Mouse (Mus musculus) limb, embryonic 14.5 days (tissue): ENCODE results near the gene Ust. TPM values are rescaled to one million over a fixed set of nuclear protein-coding genes. Genes with fewer than 3 reads are reported as not detected.

Experiments used
- ATAC-seq: fragments of 200-750 bp; cut with Nextera tagmentation; 2 replicates; pipeline ENCODE4 v1.8.0; 2017; ENCODE audit warnings: low read depth, moderate number of reproducible peaks, moderate TSS enrichment; ENCODE audit not compliant: low FRiP score
- DNase-seq: peaks from one replicate; pipeline ENCODE4 v3.0.0-alpha.2; 2015; ENCODE audit warnings: low spot score
- H3K27ac ChIP-seq: fragments of 300-500 bp; sonication (generic); replicated peaks from 2 replicates; pipeline ENCODE4 v1.5.1; 2014; ENCODE audit warnings: low read depth, mild to moderate bottlenecking, low read length, moderate library complexity, mixed read lengths
- H3K27me3 ChIP-seq: fragments of 300-500 bp; sonication (generic); 2 replicates; pipeline ENCODE4 v1.6.1; 2014; ENCODE audit warnings: low read length, mixed read lengths; ENCODE audit not compliant: control insufficient read depth, insufficient read depth
- H3K36me3 ChIP-seq: fragments of 300-500 bp; sonication (generic); 2 replicates; pipeline ENCODE4 v1.6.1; 2014; ENCODE audit warnings: mild to moderate bottlenecking, low read length, moderate library complexity, mixed read lengths; ENCODE audit not compliant: control insufficient read depth, insufficient read depth
- H3K4me1 ChIP-seq: fragments of 300-500 bp; sonication (generic); 2 replicates; pipeline ENCODE4 v1.6.1; 2014; ENCODE audit warnings: antibody characterized with exemption, low read length, mixed read lengths; ENCODE audit not compliant: control insufficient read depth, insufficient read depth
- H3K4me2 ChIP-seq: fragments of 300-500 bp; sonication (generic); replicated peaks from 2 replicates; pipeline ENCODE4 v1.6.1; 2014; ENCODE audit warnings: low read depth, mild to moderate bottlenecking, low read length, moderate library complexity; ENCODE audit not compliant: severe bottlenecking
- H3K4me3 ChIP-seq: fragments of 300-500 bp; sonication (generic); replicated peaks from 2 replicates; pipeline ENCODE4 v1.5.1; 2014; ENCODE audit warnings: low read length
- H3K9ac ChIP-seq: fragments of 300-500 bp; sonication (generic); 2 replicates; pipeline ENCODE4 v1.6.1; 2014; ENCODE audit warnings: mild to moderate bottlenecking, low read depth, low read length, moderate library complexity; ENCODE audit not compliant: severe bottlenecking
- H3K9me3 ChIP-seq: fragments of 300-500 bp; sonication (generic); 2 replicates; pipeline ENCODE4 v1.6.1; 2016; ENCODE audit warnings: low read length; ENCODE audit not compliant: control insufficient read depth
- POLR2A ChIP-seq: fragments of 200-500 bp; IDR thresholded peaks from 2 replicates; pipeline ENCODE4 v1.8.0; 2012; ENCODE audit warnings: inconsistent platforms, mild to moderate bottlenecking, moderate library complexity, borderline replicate concordance; ENCODE audit not compliant: insufficient read depth, insufficient read length; ENCODE audit errors: extremely low read depth
- WGBS: fragments of 180-500 bp; shearing (Covaris S2); extraction: QIAGEN DNeasy Blood & Tissue Kit; methylation state at CpG from one replicate; pipeline ENCODE4 v1.1.7; 2014; 5-methylcytosine and 5-hydroxymethylcytosine counted together
- polyA plus RNA-seq, 2 experiments: library from polyadenylated mRNA; depleted of rRNA in 1 of 2; stranded (reverse) in 1 of 2; unstranded in 1 of 2; fragments of >200 nt; fragmentation: Nextera tagmentation in 1 of 2; extraction: Ambion mirVana in 1 of 2; gene quantifications; 2 replicates each; pipeline versions ENCODE4 v1.2.1 to v1.2.3; 2012 to 2014

The Ust gene
- polyA plus RNA-seq, 2 experiments = 9.9 to 14.5 TPM

DNA sequence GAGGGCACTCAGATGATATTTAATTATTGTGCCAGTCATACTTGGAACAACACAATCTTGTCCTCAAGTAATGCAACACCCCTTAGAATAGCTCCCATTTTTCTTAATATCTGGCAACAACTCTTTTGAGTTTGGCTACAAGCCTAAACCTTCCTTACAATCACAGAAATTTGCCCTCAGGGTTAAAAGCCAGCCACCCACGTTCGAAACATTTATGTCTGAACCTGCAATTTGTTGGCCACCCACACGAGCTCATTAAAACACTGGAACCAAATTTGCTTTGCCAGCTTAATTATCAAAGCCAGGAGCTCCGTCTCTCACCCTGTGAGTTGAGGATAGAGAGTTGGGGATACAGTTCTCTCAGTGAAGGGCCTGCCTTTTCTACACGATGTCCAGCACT lies 70.9 kb downstream of the Ust start:
- WGBS = 19% methylated on average over 5 of the region's 5 CpGs
- Histone ChIP-seq H3K4me1 (peaks cover 29% of the 10 kb centered on the region), H3K9ac (no peak overlapping the region), H3K4me2 (no peak overlapping the region), H3K27me3 (no peaks in the 10 kb centered on the region), H3K36me3 (no peaks in the 10 kb centered on the region), H3K9me3 (no peaks in the 10 kb centered on the region), H3K27ac (no peak overlapping the region), H3K4me3 (no peak overlapping the region)
- ATAC-seq (no peak), DNase-seq (no peak)
- no peak for TF ChIP-seq POLR2A

DNA sequence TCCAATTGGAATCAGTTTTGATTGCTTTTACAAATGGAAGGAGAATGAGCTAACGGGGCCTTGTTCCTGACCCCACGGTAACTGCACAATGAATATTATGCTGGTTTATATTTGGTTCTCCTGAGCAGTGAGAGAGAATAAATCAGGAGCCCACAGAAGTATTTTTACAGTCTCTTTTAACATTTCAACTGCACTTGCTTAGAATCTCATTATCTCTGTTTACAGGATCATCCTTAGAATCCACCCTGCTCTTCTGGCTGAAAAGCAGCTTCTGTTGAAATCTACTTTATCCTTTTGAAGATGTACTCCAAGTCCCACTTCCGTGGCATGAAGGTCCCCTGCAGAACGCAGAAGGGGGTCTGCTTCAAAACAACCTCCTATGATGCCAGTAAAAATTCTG lies 71.7 kb downstream of the Ust start:
- Histone ChIP-seq H3K9me3 (no peaks in the 10 kb centered on the region), H3K27ac (no peak overlapping the region), H3K4me2 (no peak overlapping the region), H3K4me3 (no peak overlapping the region), H3K36me3 (no peaks in the 10 kb centered on the region), H3K27me3 (no peaks in the 10 kb centered on the region), H3K4me1 (peaks cover 29% of the 10 kb centered on the region), H3K9ac (no peak overlapping the region)
- DNase-seq (no peak), ATAC-seq (no peak)
- no peak for TF ChIP-seq POLR2A
- WGBS = 21% methylated on average over 4 of the region's 4 CpGs

DNA sequence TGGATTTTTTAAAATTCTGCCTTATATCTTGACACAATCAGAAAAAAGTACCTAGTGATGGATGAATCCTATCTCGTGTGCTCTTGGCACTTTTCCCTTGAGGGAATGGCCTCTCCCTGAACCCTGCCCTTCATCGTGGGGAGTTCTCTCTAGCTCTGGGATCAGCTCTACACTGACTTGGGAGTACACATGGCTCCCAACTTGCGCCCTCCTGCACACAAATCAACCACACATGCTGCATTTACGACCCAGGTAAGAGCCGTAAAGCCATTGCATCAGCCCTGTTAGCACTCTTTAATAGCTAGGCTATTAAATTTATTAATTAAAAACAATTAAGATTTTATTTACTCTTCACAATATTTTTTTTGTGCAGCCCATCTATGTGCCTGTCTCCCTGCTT lies 74.6 kb downstream of the Ust start:
- H3K4me1 ChIP-seq = peaks cover 25% of the 10 kb centered on the region
- ATAC-seq (peak; percentile 30; the same call in 1 of the 2 replicates), DNase-seq (no peak)
- H3K27me3 ChIP-seq = no peaks in the 10 kb centered on the region
- no peak overlapping the region for H3K9ac ChIP-seq
- 19% methylated on average over 5 of the region's 5 CpGs for WGBS
- no peaks in the 10 kb centered on the region for H3K9me3 ChIP-seq
- no peak overlapping the region for H3K4me3 ChIP-seq
- no peak for TF ChIP-seq POLR2A
- H3K27ac ChIP-seq = no peak overlapping the region
- H3K4me2 ChIP-seq = no peak overlapping the region
- no peaks in the 10 kb centered on the region for H3K36me3 ChIP-seq

DNA sequence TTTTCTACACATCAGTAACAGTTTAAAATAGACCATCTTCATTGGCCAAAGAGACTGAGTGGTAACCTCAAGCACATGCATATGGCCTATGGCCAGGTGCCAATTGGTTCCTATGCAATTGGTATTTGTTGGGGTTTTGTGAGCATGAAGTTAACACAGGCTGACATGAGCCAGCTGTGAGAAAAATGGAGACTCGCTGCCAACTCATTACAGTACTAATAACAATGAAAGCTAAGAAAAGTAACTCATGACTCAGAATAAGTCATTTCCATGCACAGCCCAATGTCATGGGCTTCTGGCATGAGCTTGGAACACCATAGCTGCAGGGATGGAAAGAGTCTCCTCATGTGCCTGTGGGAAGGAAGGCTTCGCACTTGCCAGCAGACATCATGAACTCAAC lies 86.8 kb downstream of the Ust start:
- Histone ChIP-seq H3K9ac (no peak overlapping the region), H3K27me3 (no peaks in the 10 kb centered on the region), H3K4me1 (peaks cover 22% of the 10 kb centered on the region), H3K4me2 (no peak overlapping the region), H3K9me3 (no peaks in the 10 kb centered on the region), H3K27ac (0 out of 2 replicates have a peak overlapping the region, but pooled peaks have one; percentile 5), H3K36me3 (no peaks in the 10 kb centered on the region), H3K4me3 (no peak overlapping the region)
- ATAC-seq = peak; percentile 74
- TF ChIP-seq POLR2A = no peak
- 73% methylated on average over 2 of the region's 2 CpGs for WGBS
- DNase-seq = peak; percentile 85

DNA sequence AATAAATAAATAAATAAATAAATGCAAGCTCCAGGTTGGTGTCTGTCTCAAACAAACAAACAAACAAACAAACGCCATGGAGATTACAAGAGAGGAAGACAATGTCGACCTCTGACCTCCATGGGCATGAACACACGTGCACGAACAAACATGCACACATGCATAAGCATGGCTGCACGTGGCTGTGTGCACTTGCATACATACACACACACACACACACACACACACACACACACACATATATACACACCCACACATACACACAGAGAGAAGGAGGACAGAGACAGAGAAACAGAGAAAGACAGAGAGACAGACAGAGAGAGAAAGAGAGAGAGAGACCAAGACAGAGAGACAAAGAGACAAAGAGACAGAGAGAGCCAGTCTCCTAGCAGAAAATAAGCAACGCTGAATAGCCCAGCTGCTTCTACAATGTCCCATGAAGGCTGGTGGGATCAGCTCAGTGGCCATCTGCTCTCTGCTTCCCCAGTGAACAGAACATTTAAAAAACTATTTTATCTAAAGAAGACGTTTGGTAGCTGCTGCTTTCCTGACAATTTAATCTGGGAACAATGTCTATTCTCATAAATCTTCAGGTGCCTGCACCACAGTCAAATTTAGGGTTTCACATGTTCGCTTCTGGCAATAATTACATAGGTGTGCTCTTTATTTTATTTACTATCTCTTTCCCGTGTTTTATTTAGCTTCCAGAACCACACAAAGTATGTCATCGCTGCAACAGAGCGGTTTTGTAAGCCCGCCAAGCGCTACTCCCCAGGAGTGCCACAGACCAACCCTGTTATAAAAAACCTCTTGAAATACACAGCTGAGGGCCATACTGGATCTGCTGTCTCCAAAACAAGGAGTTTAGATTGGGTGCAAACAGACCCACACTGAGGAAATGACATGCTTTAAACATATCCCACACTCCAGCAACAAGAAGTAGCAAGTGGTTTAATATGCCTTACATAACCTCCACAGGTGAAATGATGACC lies 89.5 kb downstream of the Ust start:
- no peaks in the 10 kb centered on the region for H3K9me3 ChIP-seq
- H3K4me1 ChIP-seq = peaks cover 22% of the 10 kb centered on the region
- ATAC-seq (no peak), DNase-seq (no peak)
- no peak overlapping the region for H3K27ac ChIP-seq
- TF ChIP-seq POLR2A = no peak
- no peaks in the 10 kb centered on the region for H3K27me3 ChIP-seq
- WGBS = 57% methylated on average over 13 of the region's 13 CpGs
- no peak overlapping the region for H3K9ac ChIP-seq
- H3K4me2 ChIP-seq = no peak overlapping the region
- H3K4me3 ChIP-seq = no peak overlapping the region
- H3K36me3 ChIP-seq = no peaks in the 10 kb centered on the region
